Comparison of ENCODE assay signal across 30 mouse cellular contexts in genomic region chr4:99683941-99684340, GRCm38 (mm10). TPM values are rescaled to one million over a fixed set of nuclear protein-coding genes. Genes with fewer than 3 reads are reported as not detected.
DNase-seq lines count a peak whose midpoint lies in the region; ATAC-seq and TF ChIP-seq lines count a peak whose summit lies in the region.
"Had no signal": no experiment of that assay in that cellular context is flagged by ENCODE, and none has a peak within 500 bp of the region (broad histone marks: within the 10 kb centered on the region; RNA-seq: fewer than 3 reads in every experiment).

No protein-coding gene starts in this region.

- no peak overlapping the region for H3K4me3 ChIP-seq in gastrocnemius, adult 2 months
- H3K4me3 ChIP-seq in heart, adult 2 months: no peak overlapping the region
- no peak overlapping the region for H3K4me3 ChIP-seq in heart, embryonic 11.5 days (ENCODE audit: low read depth, low read length)
- H3K4me3 ChIP-seq: embryonic facial prominence, embryonic 12.5 days; embryonic facial prominence, embryonic 15.5 days; heart, embryonic 15.5 days had no signal

- H3K4me2 ChIP-seq in heart, embryonic 11.5 days: no peak overlapping the region
- H3K4me2 ChIP-seq: embryonic facial prominence, embryonic 12.5 days; embryonic facial prominence, embryonic 15.5 days; heart, embryonic 15.5 days; hindbrain, embryonic 14.5 days had no signal

- no peak for ATAC-seq in heart, embryonic 11.5 days (replicated peaks; ENCODE audit: insufficient number of reproducible peaks, low FRiP score, low TSS enrichment)
- ATAC-seq: forebrain, embryonic 14.5 days; forebrain, postnatal 0 days; hindbrain, postnatal 0 days; inflammation-experienced regulatory T-cells, adult 6 months; intestine, embryonic 16.5 days had no signal

- H3K9me3 ChIP-seq in heart, embryonic 11.5 days (replicated peaks; ENCODE audit: control insufficient read depth, low read length): no peaks in the 10 kb centered on the region
- H3K9me3 ChIP-seq: embryonic facial prominence, embryonic 12.5 days; embryonic facial prominence, embryonic 15.5 days; G1E; heart, embryonic 15.5 days had no signal

- TF ChIP-seq CTCF in gastrocnemius, adult 2 months (IDR thresholded peaks at IDR 0.05): no peak
- TF ChIP-seq CTCF in heart, adult 2 months (IDR thresholded peaks at IDR 0.05): no peak

- peaks cover 4% of the 10 kb centered on the region for H3K36me3 ChIP-seq in heart, adult 2 months (ENCODE audit: control insufficient read depth, insufficient read depth, low read length)
- H3K36me3 ChIP-seq in heart, embryonic 11.5 days (ENCODE audit: control insufficient read depth, insufficient read depth, low read length): no peaks in the 10 kb centered on the region
- H3K36me3 ChIP-seq: embryonic facial prominence, embryonic 12.5 days; embryonic facial prominence, embryonic 15.5 days; G1E; heart, embryonic 15.5 days had no signal

- 57% methylated on average over 6 of the region's 6 CpGs for WGBS in heart, adult 2 months
- WGBS in heart, embryonic 11.5 days (ENCODE audit: insufficient replicate concordance): 71% methylated on average over 6 of the region's 6 CpGs

- H3K79me2 ChIP-seq in heart, adult 2 months (replicated peaks; ENCODE audit: control insufficient read depth, insufficient read depth, low read length): no peaks in the 10 kb centered on the region

- no peaks in the 10 kb centered on the region; the same call in 1 of the 2 replicates for H3K4me1 ChIP-seq in heart, adult 2 months (ENCODE audit: control insufficient read depth, insufficient read depth, low read length)
- H3K4me1 ChIP-seq in heart, embryonic 11.5 days (ENCODE audit: control insufficient read depth, insufficient read depth, low read length): no peaks in the 10 kb centered on the region
- H3K4me1 ChIP-seq: embryonic facial prominence, embryonic 12.5 days; embryonic facial prominence, embryonic 15.5 days; heart, embryonic 15.5 days had no signal

- intact Hi-C loops in gastrocnemius, adult 2 months (cut with DNase I): no loop called here
- intact Hi-C loops in heart, adult 2 months (cut with DNase I): no loop called here
- intact Hi-C loops in heart, postnatal 10 days (cut with DNase I): no loop called here

- 0 out of 2 replicates have a peak, but pooled peaks have one; percentile 35 for TF ChIP-seq POLR2A in heart, adult 2 months (IDR thresholded peaks at IDR 0.05; ENCODE audit: insufficient read depth, low read depth, low read length)

- DNase-seq in gastrocnemius, adult 2 months: peak; percentile 23
- no peak for DNase-seq in gastrocnemius, adult 8-10 months (ENCODE audit: low spot score in 2 of 2)
- peak; percentile 23 to 25 for DNase-seq in heart, adult 2 months
- peak; percentile 54 to 61 for DNase-seq in heart, postnatal 10 days
- peak; percentile 38 for DNase-seq in skeletal muscle tissue, adult 2 months (ENCODE audit: low read depth, low spot score)
- no peak for DNase-seq in Muller cell, postnatal 12 days (ENCODE audit: inconsistent ontology term)
- DNase-seq: adrenal gland, adult 2 months; adrenal gland, postnatal 14 days; B cell, adult 2 months; cerebellum, adult 11 months; cerebellum, adult 2 months; cerebellum, adult 9-11 months; cerebellum, postnatal 25 days; forebrain, postnatal 0 days; gastrocnemius, postnatal 25 days; kidney, adult 18-20 months; kidney, adult 9 months had no signal

- 0 out of 2 replicates have a peak, but pooled peaks have one; percentile 30 for TF ChIP-seq EP300 in heart, adult 2 months (IDR thresholded peaks at IDR 0.05; ENCODE audit: insufficient read depth, low read depth, low read length)

- no peaks in the 10 kb centered on the region for H3K27me3 ChIP-seq in heart, adult 2 months (ENCODE audit: control insufficient read depth, insufficient read depth, low read length)
- no peaks in the 10 kb centered on the region for H3K27me3 ChIP-seq in heart, embryonic 11.5 days (ENCODE audit: control insufficient read depth, insufficient read depth, low read length)
- H3K27me3 ChIP-seq: CH12.LX; embryonic facial prominence, embryonic 15.5 days; heart, embryonic 15.5 days had no signal

- no peak overlapping the region for H3K9ac ChIP-seq in heart, adult 2 months (ENCODE audit: low read depth, low read length)
- no peak overlapping the region for H3K9ac ChIP-seq in heart, embryonic 11.5 days (ENCODE audit: low read depth, low read length)
- H3K9ac ChIP-seq: embryonic facial prominence, embryonic 12.5 days; embryonic facial prominence, embryonic 15.5 days; forebrain, postnatal 0 days; heart, embryonic 15.5 days; hindbrain, embryonic 14.5 days had no signal

- H3K27ac ChIP-seq in gastrocnemius, adult 2 months: peak overlapping the region; percentile 58
- H3K27ac ChIP-seq in heart, adult 2 months: peak overlapping the region; percentile 78
- H3K27ac ChIP-seq in heart, embryonic 11.5 days (ENCODE audit: low read depth, low read length): no peak overlapping the region
- H3K27ac ChIP-seq: embryonic facial prominence, embryonic 12.5 days; embryonic facial prominence, embryonic 15.5 days; heart, embryonic 15.5 days; hindbrain, embryonic 14.5 days; hindbrain, postnatal 0 days had no signal

RNA-seq across cellular contexts. Expression of gene Foxd3, which starts 27.8 kb away (rescaled TPM):
- 1 to 10 TPM in 1 of 2 experiments, under 1 TPM in 1; 0.84 to 1.7 TPM for total RNA-seq in gastrocnemius, adult 2 months (2021)
- 1 to 10 TPM in 3 of 4 experiments, under 1 TPM in 1; 0.79 to 1.5 (median 1.2) TPM for total RNA-seq in gastrocnemius, adult 8-10 months (2022)
- under 1 TPM; 0.27 to 0.86 TPM for total RNA-seq in heart, adult 2 months (2021)
- 0.59 and 0.62 TPM in 2 replicates for polyA plus RNA-seq in heart, adult 2 months (2012; rRNA removed)
- 0.13 and 0.17 TPM in 2 replicates for polyA plus RNA-seq in heart, embryonic 11.5 days (2014; fragmentation: Nextera tagmentation; extraction: Ambion mirVana)
- total RNA-seq in heart, postnatal 10 days (2021): 1 to 10 TPM in 1 of 2 experiments, under 1 TPM in 1; 0.79 to 1.4 TPM
- total RNA-seq: CH12.LX; common myeloid progenitor, adult 5-6 weeks; G1E; granulocyte monocyte progenitor cell, adult 5-6 weeks had no signal
- polyA plus RNA-seq: forebrain, embryonic 14.5 days; G1E; heart, embryonic 15.5 days; inflammation-experienced regulatory T-cells, adult 6 months had no signal

RNA-seq across cellular contexts. Expression of gene Alg6, which starts 31.5 kb away (rescaled TPM):
- 1 to 10 TPM; 5.4 to 6.8 TPM for total RNA-seq in gastrocnemius, adult 2 months (2021)
- 1 to 10 TPM; 4.3 to 8.4 (median 6.1) TPM for total RNA-seq in gastrocnemius, adult 8-10 months (2022)
- 1 to 10 TPM; 5.9 to 7.0 TPM for total RNA-seq in heart, adult 2 months (2021)
- polyA plus RNA-seq in heart, adult 2 months (2012; rRNA removed): 1.8 and 5.8 TPM in 2 replicates
- polyA plus RNA-seq in heart, embryonic 11.5 days (2014; fragmentation: Nextera tagmentation; extraction: Ambion mirVana): 12.9 and 13.7 TPM in 2 replicates
- total RNA-seq in heart, postnatal 10 days (2021): 1 to 10 TPM; 7.9 to 8.0 TPM

Comparison
In these comparisons a context has a peak if more than half of its experiments do, and no peak if none do; other contexts are left out.
1. DNase-seq: peak in gastrocnemius, adult 2 months (single experiment), heart, adult 2 months (2 of 2), heart, postnatal 10 days (2 of 2) and skeletal muscle tissue, adult 2 months (single experiment); none in gastrocnemius, adult 8-10 months (0 of 2) and Muller cell, postnatal 12 days (single experiment).